Mouse (Mus musculus) hindbrain, embryonic 12.5 days (tissue): ENCODE measurements around the gene Dazap1. TPM values are rescaled to one million over a fixed set of nuclear protein-coding genes. Genes with fewer than 3 reads are reported as not detected.
A peak's percentile ranks its signal among the peaks of the same experiment; 100 is the strongest.

Experiments
- ATAC-seq: fragments of 200-750 bp; cut with Nextera tagmentation; 2 replicates; pipeline ENCODE4 v1.8.0; 2017; ENCODE audit warnings: moderate TSS enrichment; ENCODE audit not compliant: low FRiP score
- H3K27ac ChIP-seq: fragments of 300-500 bp; sonication (generic); 2 replicates; pipeline ENCODE4 v1.5.1; 2016; ENCODE audit warnings: mild to moderate bottlenecking
- H3K27me3 ChIP-seq: fragments of 300-500 bp; sonication (generic); 2 replicates; pipeline ENCODE4 v1.6.1; 2016; ENCODE audit warnings: mild to moderate bottlenecking
- H3K36me3 ChIP-seq: fragments of 300-500 bp; sonication (generic); 2 replicates; pipeline ENCODE4 v1.6.1; 2016; ENCODE audit warnings: mild to moderate bottlenecking
- H3K4me1 ChIP-seq: fragments of 300-500 bp; sonication (generic); 2 replicates; pipeline ENCODE4 v1.6.1; 2016
- H3K4me2 ChIP-seq: fragments of 300-500 bp; sonication (generic); replicated peaks from 2 replicates; pipeline ENCODE4 v1.6.1; 2016; ENCODE audit warnings: mild to moderate bottlenecking
- H3K4me3 ChIP-seq: fragments of 300-500 bp; sonication (generic); 2 replicates; pipeline ENCODE4 v1.5.1; 2016; ENCODE audit warnings: mild to moderate bottlenecking
- H3K9ac ChIP-seq: fragments of 300-500 bp; sonication (generic); 2 replicates; pipeline ENCODE4 v1.6.1; 2016; ENCODE audit warnings: mild to moderate bottlenecking, moderate library complexity
- H3K9me3 ChIP-seq: fragments of 300-500 bp; sonication (generic); replicated peaks from 2 replicates; pipeline ENCODE4 v1.6.1; 2016; ENCODE audit warnings: mild to moderate bottlenecking
- WGBS: fragments of 180-500 bp; shearing (Covaris S2); methylation state at CpG from one replicate; pipeline ENCODE4 v1.1.7; 2016; 5-methylcytosine and 5-hydroxymethylcytosine counted together
- polyA plus RNA-seq: library from polyadenylated mRNA; unstranded; fragments of >200 nt; fragmentation: Nextera tagmentation; extraction: Ambion mirVana; gene quantifications from 2 replicates; pipeline ENCODE4 v1.2.1, GENCODE M21; 2016

Dazap1 gene
- polyA plus RNA-seq, 1 experiment from 2014 or later, result 67.1 TPM

- Histone ChIP-seq H3K9ac (peak overlapping the region; percentile 96), H3K4me2 (peak overlapping the region; percentile 57), H3K27me3 (no peaks in the 10 kb centered on the region), H3K27ac (peak overlapping the region; percentile 74), H3K4me1 (peaks cover 65% of the 10 kb centered on the region), H3K36me3 (peaks cover 9% of the 10 kb centered on the region), H3K4me3 (peak overlapping the region; percentile 94), H3K9me3 (no peaks in the 10 kb centered on the region)
- peak; percentile 78 for ATAC-seq
- 1% methylated on average over 79 of the region's 81 CpGs for WGBS
Measured at GRCm38 (mm10) chr10:80264341-80265148, 3.3 kb downstream of the Dazap1 start.

GRCm38 (mm10) chr10:80265149-80265486 lies 3.8 kb downstream of the Dazap1 start:
- no peaks in the 10 kb centered on the region for H3K9me3 ChIP-seq
- H3K36me3 ChIP-seq, result peaks cover 9% of the 10 kb centered on the region
- under 1% methylated on average over 17 of the region's 18 CpGs for WGBS
- no peak for ATAC-seq
- H3K27ac ChIP-seq, result peak overlapping the region; percentile 74
- H3K4me3 ChIP-seq, result peak overlapping the region; percentile 94
- peak overlapping the region; percentile 96 for H3K9ac ChIP-seq
- peak overlapping the region; percentile 57 for H3K4me2 ChIP-seq
- peaks cover 60% of the 10 kb centered on the region for H3K4me1 ChIP-seq
- no peaks in the 10 kb centered on the region for H3K27me3 ChIP-seq

- H3K27me3 ChIP-seq, result no peaks in the 10 kb centered on the region
- peaks cover 31% of the 10 kb centered on the region for H3K36me3 ChIP-seq
- no peak overlapping the region for H3K4me2 ChIP-seq
- no peak for ATAC-seq
- no peak overlapping the region for H3K27ac ChIP-seq
- 93% methylated on average over 2 of the region's 2 CpGs for WGBS
- H3K9ac ChIP-seq, result 0 out of 2 replicates have a peak overlapping the region, but pooled peaks have one; percentile 5
- H3K4me3 ChIP-seq, result no peak overlapping the region
- H3K9me3 ChIP-seq, result no peaks in the 10 kb centered on the region
- peaks cover 52% of the 10 kb centered on the region for H3K4me1 ChIP-seq
Measured at GRCm38 (mm10) chr10:80270099-80270498, 8.8 kb downstream of the Dazap1 start.

- no peaks in the 10 kb centered on the region for H3K9me3 ChIP-seq
- 0 out of 2 replicates have a peak overlapping the region, but pooled peaks have one; percentile 8 for H3K27ac ChIP-seq
- H3K36me3 ChIP-seq, result peaks cover 37% of the 10 kb centered on the region
- no peaks in the 10 kb centered on the region for H3K27me3 ChIP-seq
- no peak overlapping the region for H3K4me3 ChIP-seq
- 83% methylated on average over 6 of the region's 6 CpGs for WGBS
- peaks cover 50% of the 10 kb centered on the region for H3K4me1 ChIP-seq
- H3K4me2 ChIP-seq, result no peak overlapping the region
- 0 out of 2 replicates have a peak overlapping the region, but pooled peaks have one; percentile 5 for H3K9ac ChIP-seq
- ATAC-seq, result no peak
Measured at GRCm38 (mm10) chr10:80270734-80271181, 9.5 kb downstream of the Dazap1 start.

GRCm38 (mm10) chr10:80271186-80271843 lies 10.0 kb downstream of the Dazap1 start:
- H3K9ac ChIP-seq, result no peak overlapping the region
- 83% methylated on average over 5 of the region's 5 CpGs for WGBS
- peaks cover 42% of the 10 kb centered on the region for H3K36me3 ChIP-seq

GRCm38 (mm10) chr10:80271870-80272585 lies 10.7 kb downstream of the Dazap1 start:
- Histone ChIP-seq H3K9ac (no peak overlapping the region), H3K4me1 (peaks cover 37% of the 10 kb centered on the region), H3K36me3 (peaks cover 48% of the 10 kb centered on the region), H3K4me2 (no peak overlapping the region), H3K9me3 (no peaks in the 10 kb centered on the region), H3K4me3 (no peak overlapping the region), H3K27ac (no peak overlapping the region), H3K27me3 (no peaks in the 10 kb centered on the region)
- no peak for ATAC-seq
- WGBS, result 94% methylated on average over 8 of the region's 8 CpGs

More at GRCm38 (mm10) chr10:80271186-80271843, 10.0 kb downstream of the Dazap1 start:
- Histone ChIP-seq H3K4me2 (no peak overlapping the region), H3K27ac (0 out of 2 replicates have a peak overlapping the region, but pooled peaks have one; percentile 8), H3K27me3 (no peaks in the 10 kb centered on the region), H3K9me3 (no peaks in the 10 kb centered on the region), H3K4me1 (peaks cover 44% of the 10 kb centered on the region), H3K4me3 (no peak overlapping the region)
- no peak for ATAC-seq

- peaks cover 20% of the 10 kb centered on the region for H3K4me1 ChIP-seq
- no peak for ATAC-seq
- no peak overlapping the region; the same call in 1 of the 2 replicates for H3K27ac ChIP-seq
- H3K27me3 ChIP-seq, result no peaks in the 10 kb centered on the region
- H3K36me3 ChIP-seq, result peaks cover 60% of the 10 kb centered on the region
- peak overlapping the region; percentile 5; the same call in 1 of the 2 replicates for H3K9ac ChIP-seq
- 94% methylated on average over 3 of the region's 3 CpGs for WGBS
- no peak overlapping the region for H3K4me3 ChIP-seq
- H3K9me3 ChIP-seq, result no peaks in the 10 kb centered on the region
- no peak overlapping the region for H3K4me2 ChIP-seq
Measured at GRCm38 (mm10) chr10:80273847-80274246, 12.6 kb downstream of the Dazap1 start.

GRCm38 (mm10) chr10:80276238-80276637 lies 15.0 kb downstream of the Dazap1 start:
- H3K9me3 ChIP-seq, result no peaks in the 10 kb centered on the region
- no peaks in the 10 kb centered on the region for H3K27me3 ChIP-seq
- H3K27ac ChIP-seq, result no peak overlapping the region

GRCm38 (mm10) chr10:80278390-80278789 lies 17.1 kb downstream of the Dazap1 start:
- Histone ChIP-seq H3K4me2 (no peak overlapping the region), H3K27ac (no peak overlapping the region), H3K27me3 (no peaks in the 10 kb centered on the region), H3K9ac (no peak overlapping the region), H3K9me3 (no peaks in the 10 kb centered on the region), H3K4me3 (no peak overlapping the region), H3K36me3 (peaks cover 90% of the 10 kb centered on the region), H3K4me1 (peaks cover 10% of the 10 kb centered on the region; the same call in 1 of the 2 replicates)
- ATAC-seq, result no peak
- WGBS, result 93% methylated on average over 9 of the region's 9 CpGs

More at GRCm38 (mm10) chr10:80276238-80276637, 15.0 kb downstream of the Dazap1 start:
- ATAC-seq, result no peak
- no peak overlapping the region for H3K9ac ChIP-seq
- no peak overlapping the region for H3K4me2 ChIP-seq
- WGBS, result 89% methylated on average over 5 of the region's 5 CpGs
- no peak overlapping the region for H3K4me3 ChIP-seq
- peaks cover 78% of the 10 kb centered on the region for H3K36me3 ChIP-seq
- peaks cover 4% of the 10 kb centered on the region; the same call in 1 of the 2 replicates for H3K4me1 ChIP-seq

- no peaks in the 10 kb centered on the region for H3K27me3 ChIP-seq
- peaks cover 10% of the 10 kb centered on the region; the same call in 1 of the 2 replicates for H3K4me1 ChIP-seq
- ATAC-seq, result no peak
- no peaks in the 10 kb centered on the region for H3K9me3 ChIP-seq
- no peak overlapping the region for H3K4me2 ChIP-seq
- no peak overlapping the region for H3K9ac ChIP-seq
- peaks cover 94% of the 10 kb centered on the region for H3K36me3 ChIP-seq
- 95% methylated on average over 12 of the region's 12 CpGs for WGBS
- no peak overlapping the region for H3K27ac ChIP-seq
- no peak overlapping the region for H3K4me3 ChIP-seq
Measured at GRCm38 (mm10) chr10:80279273-80279672, 18.0 kb downstream of the Dazap1 start.

GRCm38 (mm10) chr10:80281304-80281703 lies 20.0 kb downstream of the Dazap1 start:
- Histone ChIP-seq H3K4me2 (no peak overlapping the region), H3K9ac (0 out of 2 replicates have a peak overlapping the region, but pooled peaks have one; percentile 19), H3K4me1 (peaks cover 12% of the 10 kb centered on the region; the same call in 1 of the 2 replicates), H3K27me3 (no peaks in the 10 kb centered on the region), H3K27ac (0 out of 2 replicates have a peak overlapping the region, but pooled peaks have one; percentile 40), H3K36me3 (peaks cover 94% of the 10 kb centered on the region), H3K9me3 (no peaks in the 10 kb centered on the region), H3K4me3 (no peak overlapping the region)
- 82% methylated on average over 7 of the region's 7 CpGs for WGBS
- 0 out of 2 replicates have a peak, but pooled peaks have one; percentile 12 for ATAC-seq
